Mouse (Mus musculus): Measurements from ENCODE around the gene AI854703.

- TF ChIP-seq CTCF (IDR thresholded peaks at IDR 0.05; ENCODE audit: extremely low read depth, insufficient read length, insufficient replicate concordance, low read depth, low read length): no peak
- TF ChIP-seq POLR2A (IDR thresholded peaks at IDR 0.05; ENCODE audit: low read depth, low read length): no peak
Measured at GRCm38 (mm10) chr6:48589194-48589750, 37.3 kb upstream of the AI854703 start, which contains the start of gene Gm45021.

Measured in small intestine, adult 2 months (tissue).